Mouse (Mus musculus) CH12.LX (cell line): ENCODE data around the gene Nos1ap. TPM values are rescaled to one million over a fixed set of nuclear protein-coding genes. Genes with fewer than 3 reads are reported as not detected.

Experiments used
- DNase-seq: peaks from one replicate; pipeline ENCODE4 v3.0.0-alpha.2; 2013; ENCODE audit errors: extremely low read depth
- H3K27ac ChIP-seq: 2 replicates; pipeline ENCODE4 v1.5.1; 2012; ENCODE audit warnings: low read depth, mild to moderate bottlenecking, control low read depth, moderate library complexity; ENCODE audit not compliant: insufficient read depth
- H3K27me3 ChIP-seq: replicated peaks from 2 replicates; pipeline ENCODE3; 2012; ENCODE audit warnings: inconsistent platforms
- H3K36me3 ChIP-seq, 2 experiments: replicated peaks in 1 of 2; 2 replicates each; pipeline versions ENCODE3 to v1.6.1; 2012; ENCODE audit warnings: inconsistent platforms in 1 of 2, low read length in 1 of 2, mild to moderate bottlenecking in 1 of 2, mixed read lengths in 1 of 2, moderate library complexity in 1 of 2; ENCODE audit not compliant: control insufficient read depth in 1 of 2, insufficient read depth in 1 of 2
- H3K4me1 ChIP-seq, 2 experiments: 2 replicates each; pipeline ENCODE4 v1.6.1; 2012; ENCODE audit warnings: inconsistent platforms in 1 of 2, moderate library complexity in 1 of 2; ENCODE audit not compliant: insufficient read depth in 2 of 2, control insufficient read depth in 1 of 2
- H3K4me2 ChIP-seq: 2 replicates; pipeline ENCODE4 v1.6.1; 2012; ENCODE audit warnings: low read depth, mild to moderate bottlenecking, control low read depth; ENCODE audit not compliant: poor library complexity, insufficient read depth, severe bottlenecking
- H3K4me3 ChIP-seq, 3 experiments: fragments of 150-350 bp in 1 of 3; sonication (generic) in 1 of 3; replicated peaks in 1 of 3; 2 replicates each; pipeline versions ENCODE3 to v1.5.1; 2011 to 2012; ENCODE audit warnings: low read depth in 2 of 3, low read length in 2 of 3, mild to moderate bottlenecking in 2 of 3, moderate library complexity in 2 of 3, control low read depth in 1 of 3, improper control_type of control experiment in 1 of 3, inconsistent platforms in 1 of 3, mixed read lengths in 1 of 3; ENCODE audit not compliant: poor library complexity in 1 of 3
- H3K79me2 ChIP-seq: replicated peaks from 2 replicates; pipeline ENCODE4 v1.6.1; 2012; ENCODE audit warnings: mild to moderate bottlenecking, moderate library complexity; ENCODE audit not compliant: control insufficient read depth, poor library complexity, insufficient read depth, severe bottlenecking; ENCODE audit errors: extremely low read depth
- H3K9ac ChIP-seq: 2 replicates; pipeline ENCODE4 v1.6.1; 2012; ENCODE audit warnings: low read depth, mild to moderate bottlenecking, control low read depth, moderate library complexity; ENCODE audit not compliant: insufficient read depth
- H3K9me3 ChIP-seq: replicated peaks from 2 replicates; pipeline ENCODE3; 2012; ENCODE audit warnings: low read length, inconsistent platforms, mixed read lengths
- CHD2 ChIP-seq: IDR thresholded peaks from 2 replicates; pipeline ENCODE4 v1.6.1; 2011; ENCODE audit warnings: low read length, improper control_type of control experiment
- E2F4 ChIP-seq: IDR thresholded peaks from 2 replicates; pipeline ENCODE4 v1.6.1; 2011; ENCODE audit warnings: low read depth, low read length, improper control_type of control experiment; ENCODE audit not compliant: insufficient replicate concordance
- ELF1 ChIP-seq: IDR thresholded peaks from 2 replicates; pipeline ENCODE4 v1.6.1; 2014; ENCODE audit warnings: low read depth, mild to moderate bottlenecking, inconsistent platforms, low read length, improper control_type of control experiment
- ETS1 ChIP-seq: conservative IDR thresholded peaks from 2 replicates; pipeline ENCODE4 v1.6.1; 2012; ENCODE audit warnings: low read depth, mild to moderate bottlenecking, inconsistent platforms, low read length, improper control_type of control experiment, moderate library complexity
- JUN ChIP-seq: IDR thresholded peaks from 2 replicates; pipeline ENCODE4 v1.6.1; 2011; ENCODE audit warnings: low read depth, mild to moderate bottlenecking, low read length, improper control_type of control experiment, moderate library complexity; ENCODE audit not compliant: insufficient read depth
- KAT2A ChIP-seq: IDR thresholded peaks from 2 replicates; pipeline ENCODE4 v1.6.1; 2012; ENCODE audit warnings: low read length, improper control_type of control experiment, inconsistent platforms; ENCODE audit not compliant: insufficient replicate concordance
- MAFK ChIP-seq: IDR thresholded peaks from 2 replicates; pipeline ENCODE4 v1.6.1; 2011; ENCODE audit warnings: low read length, improper control_type of control experiment; ENCODE audit not compliant: insufficient replicate concordance
- MAZ ChIP-seq: IDR thresholded peaks from 2 replicates; pipeline ENCODE4 v1.6.1; 2012; ENCODE audit warnings: low read depth, mild to moderate bottlenecking, inconsistent platforms, low read length, improper control_type of control experiment, moderate library complexity
- MEF2A ChIP-seq: IDR thresholded peaks from 2 replicates; pipeline ENCODE4 v1.6.1; 2014; ENCODE audit warnings: low read depth, mild to moderate bottlenecking, inconsistent platforms, low read length, improper control_type of control experiment, borderline replicate concordance
- MXI1 ChIP-seq: IDR thresholded peaks from 2 replicates; pipeline ENCODE4 v1.6.1; 2011; ENCODE audit warnings: mild to moderate bottlenecking, low read depth, low read length, improper control_type of control experiment
- NELFE ChIP-seq: IDR thresholded peaks from 2 replicates; pipeline ENCODE4 v1.6.1; 2011; ENCODE audit warnings: low read depth, low read length, improper control_type of control experiment
- NRF1 ChIP-seq: IDR thresholded peaks from 2 replicates; pipeline ENCODE4 v1.6.1; 2014; ENCODE audit warnings: low read depth, mild to moderate bottlenecking, inconsistent platforms, low read length, improper control_type of control experiment, moderate library complexity
- PAX5 ChIP-seq: IDR thresholded peaks from 2 replicates; pipeline ENCODE4 v1.6.1; 2012; ENCODE audit warnings: low read length, inconsistent platforms, mixed read lengths
- POLR2A ChIP-seq: IDR thresholded peaks from 2 replicates; pipeline ENCODE4 v1.6.1; 2011; ENCODE audit warnings: low read depth, mild to moderate bottlenecking, improper control_type of control experiment, low read length
- POLR2AphosphoS2 ChIP-seq: IDR thresholded peaks from 2 replicates; pipeline ENCODE4 v1.6.1; 2011; ENCODE audit warnings: low read depth, low read length, improper control_type of control experiment
- RAD21 ChIP-seq: IDR thresholded peaks from 2 replicates; pipeline ENCODE4 v1.6.1; 2011; ENCODE audit warnings: low read depth, mild to moderate bottlenecking, low read length, improper control_type of control experiment, moderate library complexity
- RCOR1 ChIP-seq: conservative IDR thresholded peaks from 2 replicates; pipeline ENCODE4 v1.6.1; 2012; ENCODE audit warnings: low read depth, mild to moderate bottlenecking, inconsistent platforms, low read length, improper control_type of control experiment
- SIN3A ChIP-seq: IDR thresholded peaks from 2 replicates; pipeline ENCODE4 v1.6.1; 2012; ENCODE audit warnings: low read length, improper control_type of control experiment, inconsistent platforms
- TCF12 ChIP-seq: IDR thresholded peaks from 2 replicates; pipeline ENCODE4 v1.6.1; 2014; ENCODE audit warnings: low read depth, mild to moderate bottlenecking, inconsistent platforms, low read length, improper control_type of control experiment
- UBTF ChIP-seq: IDR thresholded peaks from 2 replicates; pipeline ENCODE4 v1.6.1; 2012; ENCODE audit warnings: low read depth, mild to moderate bottlenecking, inconsistent platforms, low read length, improper control_type of control experiment, moderate library complexity
- ZKSCAN1 ChIP-seq: IDR thresholded peaks from 2 replicates; pipeline ENCODE4 v1.6.1; 2012; ENCODE audit warnings: low read depth, inconsistent platforms, low read length, improper control_type of control experiment, borderline replicate concordance
- dilution Hi-C: fragments of 300-500 bp; cut with MboI; formaldehyde crosslinking; loops from 2 replicates; pipeline ENCODE4 v1.14.3; 2020; ENCODE audit warnings: low sequenced_read_pairs; ENCODE audit not compliant: extremely low pct_unique_long_range_greater_than_20kb, extremely low pct_ligation_motif_present
- in situ Hi-C: fragments of 300-500 bp; cut with MboI; formaldehyde crosslinking; loops from 3 replicates; pipeline ENCODE4 v1.14.3; 2019; ENCODE audit warnings: low sequenced_read_pairs, low pct_ligation_motif_present, low pct_unique_long_range_greater_than_20kb, mixed read lengths
- polyA plus RNA-seq: library from polyadenylated mRNA; unstranded; fragments of >175 nt; gene quantifications from 2 replicates; pipeline ENCODE4 v1.2.1, GENCODE M21; 2012; ENCODE audit warnings: low read depth; ENCODE audit not compliant: insufficient read length
- total RNA-seq, 2 experiments: library from RNA; depleted of rRNA; stranded (reverse); fragments of 300-350 nt in 1 of 2; fragments of >200 nt in 1 of 2; gene quantifications; 2 replicates each; pipeline ENCODE4 v1.2.3; 2012 to 2014

Gene Nos1ap
- total and polyA plus RNA-seq, 3 experiments = not detected

GRCm38 (mm10) chr1:170608461-170609071, 18.9 kb upstream of the Nos1ap start:
- TF ChIP-seq RAD21 (no peak), PAX5 (no peak), RCOR1 (no peak)
- no peak overlapping the region for H3K4me3 ChIP-seq
- no peaks in the 10 kb centered on the region for H3K79me2 ChIP-seq
- H3K4me1 ChIP-seq = no peaks in the 10 kb centered on the region
- H3K27ac ChIP-seq = no peak overlapping the region
- H3K9me3 ChIP-seq = no peaks in the 10 kb centered on the region
- H3K9ac ChIP-seq = no peak overlapping the region
- no peak overlapping the region for H3K4me2 ChIP-seq
- in situ Hi-C loops = loop anchor here (10.0 to 25.0 kb wide), 2 partner anchors 296 to 394 kb away; partner anchors contain the start of genes Gm7694, Spata46 and Uhmk1
- no peak for DNase-seq
- dilution Hi-C loops = no loop called here
- no peaks in the 10 kb centered on the region for H3K36me3 ChIP-seq
- no peaks in the 10 kb centered on the region for H3K27me3 ChIP-seq

GRCm38 (mm10) chr1:170607231-170607917, 17.7 kb upstream of the Nos1ap start:
- dilution Hi-C loops = no loop called here
- no peak overlapping the region for H3K4me2 ChIP-seq
- in situ Hi-C loops = loop anchor here (10.0 to 25.0 kb wide), 2 partner anchors 295 to 393 kb away; partner anchors contain the start of genes Gm7694, Spata46 and Uhmk1

GRCm38 (mm10) chr1:170605228-170606001, 15.8 kb upstream of the Nos1ap start:
- H3K27ac ChIP-seq = no peak overlapping the region
- in situ Hi-C loops = loop anchor here (10.0 to 25.0 kb wide), 2 partner anchors 293 to 391 kb away; partner anchors contain the start of genes Gm7694, Spata46 and Uhmk1
- TF ChIP-seq MXI1 = no peak
- no peak for TF ChIP-seq SIN3A
- no peak for TF ChIP-seq KAT2A
- no peak for TF ChIP-seq ETS1
- TF ChIP-seq JUN = no peak
- no peak for TF ChIP-seq RCOR1
- no peak for TF ChIP-seq TCF12
- no peak for TF ChIP-seq NRF1
- no peak for TF ChIP-seq RAD21
- no peak for TF ChIP-seq E2F4
- TF ChIP-seq UBTF = no peak
- TF ChIP-seq MAZ = no peak
- no peak for TF ChIP-seq MAFK
- no peak for TF ChIP-seq POLR2A
- TF ChIP-seq MEF2A = no peak
- no peak for TF ChIP-seq POLR2AphosphoS2
- TF ChIP-seq NELFE = no peak
- TF ChIP-seq CHD2 = no peak
- TF ChIP-seq ELF1 = no peak
- no peak for TF ChIP-seq ZKSCAN1
- TF ChIP-seq, all 38 proteins: peak for 0
- Histone ChIP-seq H3K27me3 (no peaks in the 10 kb centered on the region), H3K4me2 (no peak overlapping the region), H3K4me1 (no peaks in the 10 kb centered on the region), H3K9me3 (no peaks in the 10 kb centered on the region), H3K36me3 (no peaks in the 10 kb centered on the region), H3K9ac (no peak overlapping the region), H3K79me2 (no peaks in the 10 kb centered on the region), H3K4me3 (no peak overlapping the region)
- DNase-seq = no peak
- dilution Hi-C loops = no loop called here

More at GRCm38 (mm10) chr1:170607231-170607917, 17.7 kb upstream of the Nos1ap start:
- H3K27me3 ChIP-seq = no peaks in the 10 kb centered on the region
- H3K9ac ChIP-seq = no peak overlapping the region
- no peaks in the 10 kb centered on the region for H3K9me3 ChIP-seq
- no peaks in the 10 kb centered on the region for H3K4me1 ChIP-seq
- no peak overlapping the region for H3K27ac ChIP-seq
- no peak for DNase-seq
- no peaks in the 10 kb centered on the region for H3K36me3 ChIP-seq
- TF ChIP-seq PAX5 = no peak
- no peaks in the 10 kb centered on the region for H3K79me2 ChIP-seq
- no peak overlapping the region for H3K4me3 ChIP-seq
